Mouse (Mus musculus) heart, embryonic 14.5 days (tissue): ENCODE data around the gene Rap1gds1. TPM values are rescaled to one million over a fixed set of nuclear protein-coding genes. Genes with fewer than 3 reads are reported as not detected.

ENCODE experiments used
- ATAC-seq: fragments of 200-750 bp; cut with Nextera tagmentation; 2 replicates; pipeline ENCODE4 v1.8.0; 2017; ENCODE audit warnings: low read depth, moderate TSS enrichment; ENCODE audit not compliant: insufficient number of reproducible peaks, insufficient read depth, low FRiP score
- H3K27ac ChIP-seq, 2 experiments: fragments of 200-500 bp in 1 of 2; fragments of 300-500 bp in 1 of 2; sonication (generic) in 1 of 2; replicated peaks in 1 of 2; 2 replicates each; pipeline ENCODE4 v1.5.1; 2012 to 2014; ENCODE audit warnings: low read depth in 2 of 2, low read length in 2 of 2, control low read depth in 1 of 2, mild to moderate bottlenecking in 1 of 2, mixed read lengths in 1 of 2; ENCODE audit not compliant: control insufficient read depth in 1 of 2, insufficient read depth in 1 of 2
- H3K27me3 ChIP-seq: fragments of 300-500 bp; sonication (generic); 2 replicates; pipeline ENCODE4 v1.6.1; 2014; ENCODE audit warnings: mild to moderate bottlenecking, low read length, control low read depth; ENCODE audit not compliant: control insufficient read depth, insufficient read depth
- H3K36me3 ChIP-seq: fragments of 300-500 bp; sonication (generic); 2 replicates; pipeline ENCODE4 v1.6.1; 2014; ENCODE audit warnings: mild to moderate bottlenecking, control low read depth, low read length, mixed read lengths; ENCODE audit not compliant: control insufficient read depth, insufficient read depth
- H3K4me1 ChIP-seq, 2 experiments: fragments of 200-500 bp in 1 of 2; fragments of 300-500 bp in 1 of 2; sonication (generic) in 1 of 2; 2 replicates each; pipeline ENCODE4 v1.6.1; 2012 to 2014; ENCODE audit warnings: low read length in 2 of 2, control low read depth in 1 of 2, mixed read lengths in 1 of 2; ENCODE audit not compliant: control insufficient read depth in 2 of 2, insufficient read depth in 2 of 2
- H3K4me2 ChIP-seq: fragments of 300-500 bp; sonication (generic); 2 replicates; pipeline ENCODE4 v1.6.1; 2014; ENCODE audit warnings: mild to moderate bottlenecking, low read length
- H3K4me3 ChIP-seq, 2 experiments: fragments of 200-500 bp in 1 of 2; fragments of 300-500 bp in 1 of 2; sonication (generic) in 1 of 2; 2 replicates each; pipeline ENCODE4 v1.5.1; 2012 to 2014; ENCODE audit warnings: low read length in 2 of 2, mild to moderate bottlenecking in 2 of 2, control low read depth in 1 of 2, low read depth in 1 of 2, moderate library complexity in 1 of 2; ENCODE audit not compliant: control insufficient read depth in 1 of 2, insufficient read depth in 1 of 2
- H3K9ac ChIP-seq: fragments of 300-500 bp; sonication (generic); 2 replicates; pipeline ENCODE4 v1.6.1; 2014; ENCODE audit warnings: mild to moderate bottlenecking, low read length
- H3K9me3 ChIP-seq: fragments of 300-500 bp; sonication (generic); 2 replicates; pipeline ENCODE4 v1.6.1; 2016; ENCODE audit warnings: low read length, control low read depth; ENCODE audit not compliant: control insufficient read depth
- WGBS: fragments of 180-500 bp; shearing (Covaris S2); extraction: QIAGEN DNeasy Blood & Tissue Kit; methylation state at CpG from one replicate; pipeline ENCODE4 v1.1.7; 2014; 5-methylcytosine and 5-hydroxymethylcytosine counted together
- polyA plus RNA-seq: library from polyadenylated mRNA; unstranded; fragments of >200 nt; fragmentation: Nextera tagmentation; extraction: Ambion mirVana; gene quantifications from 2 replicates; pipeline ENCODE4 v1.2.1, GENCODE M21; 2014

Gene Rap1gds1
- polyA plus RNA-seq, 1 experiment from 2014 or later, result 52.9 TPM

GRCm38 (mm10) chr3:139042433-139042854 lies 32.6 kb downstream of the Rap1gds1 start:
- Histone ChIP-seq H3K4me1 (peaks cover 0 to 4% of the 10 kb centered on the region in 2 experiments; a peak in 1 of 4 replicates), H3K4me2 (no peak overlapping the region; the same call in 1 of the 2 replicates), H3K9ac (no peak overlapping the region), H3K36me3 (0 out of 2 replicates have a peak, but pooled peaks cover 5% of the 10 kb centered on the region), H3K4me3 (no peak overlapping the region), H3K27ac (peak overlapping the region; percentile 44 to 49; a peak in 3 of 4 replicates), H3K9me3 (no peaks in the 10 kb centered on the region), H3K27me3 (no peaks in the 10 kb centered on the region)
- WGBS, result 64% methylated on average over 3 of the region's 3 CpGs
- no peak for ATAC-seq

GRCm38 (mm10) chr3:139041921-139042320 lies 33.1 kb downstream of the Rap1gds1 start:
- no peak overlapping the region for H3K9ac ChIP-seq
- no peaks in the 10 kb centered on the region for H3K27me3 ChIP-seq
- H3K9me3 ChIP-seq, result no peaks in the 10 kb centered on the region
- no peak overlapping the region; the same call in 1 of the 2 replicates for H3K4me2 ChIP-seq
- peak overlapping the region in 1 of 2 experiments; percentile 44; a peak in 1 of 4 replicates for H3K27ac ChIP-seq
- 53% methylated on average over 4 of the region's 4 CpGs for WGBS
- ATAC-seq, result no peak
- H3K4me3 ChIP-seq, result no peak overlapping the region
- H3K36me3 ChIP-seq, result 0 out of 2 replicates have a peak, but pooled peaks cover 5% of the 10 kb centered on the region
- H3K4me1 ChIP-seq, result peaks cover 0 to 4% of the 10 kb centered on the region in 2 experiments; a peak in 1 of 4 replicates

GRCm38 (mm10) chr3:139037030-139037429 lies 38.0 kb downstream of the Rap1gds1 start:
- H3K36me3 ChIP-seq, result peaks cover 10% of the 10 kb centered on the region; the same call in 1 of the 2 replicates
- H3K4me2 ChIP-seq, result no peak overlapping the region
- no peaks in the 10 kb centered on the region for H3K4me1 ChIP-seq
- no peak for ATAC-seq
- no peaks in the 10 kb centered on the region for H3K27me3 ChIP-seq
- 86% methylated on average over 4 of the region's 4 CpGs for WGBS
- no peak overlapping the region for H3K4me3 ChIP-seq
- no peaks in the 10 kb centered on the region for H3K9me3 ChIP-seq
- no peak overlapping the region for H3K27ac ChIP-seq
- no peak overlapping the region for H3K9ac ChIP-seq

GRCm38 (mm10) chr3:139033179-139033578 lies 41.8 kb downstream of the Rap1gds1 start:
- H3K4me1 ChIP-seq, result no peaks in the 10 kb centered on the region
- H3K4me3 ChIP-seq, result no peak overlapping the region
- no peak overlapping the region for H3K4me2 ChIP-seq
- 84% methylated on average over 6 of the region's 6 CpGs for WGBS
- H3K27ac ChIP-seq, result no peak overlapping the region
- ATAC-seq, result no peak
- peaks cover 5% of the 10 kb centered on the region; the same call in 1 of the 2 replicates for H3K36me3 ChIP-seq
- no peak overlapping the region for H3K9ac ChIP-seq
- H3K27me3 ChIP-seq, result no peaks in the 10 kb centered on the region
- H3K9me3 ChIP-seq, result no peaks in the 10 kb centered on the region

- H3K4me1 ChIP-seq, result no peaks in the 10 kb centered on the region
- ATAC-seq, result no peak
- H3K27me3 ChIP-seq, result no peaks in the 10 kb centered on the region
- whole genome bisulfite sequencing, result 96% methylated on average over 4 of the region's 4 CpGs
- H3K9ac ChIP-seq, result no peak overlapping the region
- no peak overlapping the region for H3K4me2 ChIP-seq
- no peak overlapping the region for H3K4me3 ChIP-seq
- H3K27ac ChIP-seq, result no peak overlapping the region
- peaks cover 5% of the 10 kb centered on the region; the same call in 1 of the 2 replicates for H3K36me3 ChIP-seq
- H3K9me3 ChIP-seq, result no peaks in the 10 kb centered on the region
These were observed 44.3 kb downstream of the Rap1gds1 start for GRCm38 (mm10) chr3:139030644-139031227.

GRCm38 (mm10) chr3:139025077-139025476 lies 49.9 kb downstream of the Rap1gds1 start:
- Histone ChIP-seq H3K9ac (no peak overlapping the region), H3K4me1 (peaks cover 0 to 14% of the 10 kb centered on the region in 2 experiments; a peak in 3 of 4 replicates), H3K27me3 (no peaks in the 10 kb centered on the region), H3K4me2 (no peak overlapping the region), H3K4me3 (no peak overlapping the region), H3K36me3 (0 out of 2 replicates have a peak, but pooled peaks cover 11% of the 10 kb centered on the region), H3K9me3 (no peaks in the 10 kb centered on the region), H3K27ac (no peak overlapping the region)
- 80% methylated on average over 5 of the region's 5 CpGs for WGBS
- ATAC-seq, result no peak

GRCm38 (mm10) chr3:139023585-139023984 lies 51.4 kb downstream of the Rap1gds1 start:
- H3K27me3 ChIP-seq, result no peaks in the 10 kb centered on the region
- no peak overlapping the region for H3K9ac ChIP-seq
- no peak overlapping the region for H3K4me2 ChIP-seq
- no peaks in the 10 kb centered on the region for H3K9me3 ChIP-seq
- no peak for ATAC-seq
- no peak overlapping the region for H3K27ac ChIP-seq
- H3K4me1 ChIP-seq, result peaks cover 0 to 15% of the 10 kb centered on the region in 2 experiments; a peak in 3 of 4 replicates
- H3K4me3 ChIP-seq, result no peak overlapping the region
- H3K36me3 ChIP-seq, result peaks cover 11% of the 10 kb centered on the region; the same call in 1 of the 2 replicates
- 79% methylated on average over 8 of the region's 8 CpGs for WGBS
